Mouse (Mus musculus): Measurements from ENCODE around the gene Ap1s1. TPM values are rescaled to one million over a fixed set of nuclear protein-coding genes. Genes with fewer than 3 reads are reported as not detected.

Gene Ap1s1
- polyA plus RNA-seq, 1 experiment from 2014 or later = 60.7 TPM

- peaks cover 43% of the 10 kb centered on the region for H3K36me3 ChIP-seq (replicated peaks; ENCODE audit: insufficient read depth, low read length)
- H3K27me3 ChIP-seq (ENCODE audit: insufficient read depth, low read length) = no peaks in the 10 kb centered on the region
- no peak overlapping the region for H3K27ac ChIP-seq (ENCODE audit: low read depth)
- no peaks in the 10 kb centered on the region for H3K9me3 ChIP-seq (ENCODE audit: low read length)
- peaks cover 15% of the 10 kb centered on the region for H3K4me1 ChIP-seq (ENCODE audit: insufficient read depth)
- ATAC-seq = no peak
- DNase-seq = no peak
- 78% methylated on average over 10 of the region's 10 CpGs for WGBS (ENCODE audit: insufficient replicate concordance)
- no peak overlapping the region for H3K9ac ChIP-seq (replicated peaks)
- H3K4me2 ChIP-seq (ENCODE audit: low read depth, low read length) = no peak overlapping the region
- TF ChIP-seq CTCF (IDR thresholded peaks at IDR 0.05; ENCODE audit: low read depth) (no peak), EP300 (IDR thresholded peaks at IDR 0.05; ENCODE audit: low read depth) (no peak)
- H3K4me3 ChIP-seq (ENCODE audit: low read depth, low read length) = no peak overlapping the region
Observed at GRCm38 (mm10) chr5:137041442-137041841, 4.5 kb downstream of the Ap1s1 start.

GRCm38 (mm10) chr5:137039453-137039852 is 6.5 kb downstream of the Ap1s1 start:
- WGBS (ENCODE audit: insufficient replicate concordance) = 88% methylated on average over 10 of the region's 10 CpGs
- H3K27me3 ChIP-seq (ENCODE audit: insufficient read depth, low read length) = no peaks in the 10 kb centered on the region
- H3K4me2 ChIP-seq (ENCODE audit: low read depth, low read length) = no peak overlapping the region
- no peaks in the 10 kb centered on the region for H3K9me3 ChIP-seq (ENCODE audit: low read length)
- ATAC-seq (no peak), DNase-seq (no peak)
- no peak overlapping the region for H3K4me3 ChIP-seq (ENCODE audit: low read depth, low read length)
- no peak overlapping the region for H3K27ac ChIP-seq (ENCODE audit: low read depth)
- H3K4me1 ChIP-seq (ENCODE audit: insufficient read depth) = no peaks in the 10 kb centered on the region
- peaks cover 48% of the 10 kb centered on the region for H3K36me3 ChIP-seq (replicated peaks; ENCODE audit: insufficient read depth, low read length)
- H3K9ac ChIP-seq (replicated peaks) = no peak overlapping the region
- TF ChIP-seq EP300 (IDR thresholded peaks at IDR 0.05; ENCODE audit: low read depth) (no peak), CTCF (IDR thresholded peaks at IDR 0.05; ENCODE audit: low read depth) (no peak)

- 85% methylated on average over 13 of the region's 13 CpGs for WGBS (ENCODE audit: insufficient replicate concordance)
- H3K9me3 ChIP-seq (ENCODE audit: low read length) = no peaks in the 10 kb centered on the region
- H3K36me3 ChIP-seq (replicated peaks; ENCODE audit: insufficient read depth, low read length) = peaks cover 34% of the 10 kb centered on the region
- H3K27ac ChIP-seq (ENCODE audit: low read depth) = no peak overlapping the region
- H3K4me2 ChIP-seq (ENCODE audit: low read depth, low read length) = no peak overlapping the region
- DNase-seq (no peak), ATAC-seq (no peak)
- H3K27me3 ChIP-seq (ENCODE audit: insufficient read depth, low read length) = peaks cover 14% of the 10 kb centered on the region
- no peak overlapping the region for H3K4me3 ChIP-seq (ENCODE audit: low read depth, low read length)
- peaks cover 17% of the 10 kb centered on the region for H3K4me1 ChIP-seq (ENCODE audit: insufficient read depth)
- H3K9ac ChIP-seq (replicated peaks) = no peak overlapping the region
- no peak for TF ChIP-seq CTCF (IDR thresholded peaks at IDR 0.05; ENCODE audit: low read depth)
- TF ChIP-seq EP300 (IDR thresholded peaks at IDR 0.05; ENCODE audit: low read depth) = no peak
Observed at GRCm38 (mm10) chr5:137036211-137036610, 9.7 kb downstream of the Ap1s1 start.

- Histone ChIP-seq H3K36me3 (replicated peaks; ENCODE audit: insufficient read depth, low read length) (peaks cover 12% of the 10 kb centered on the region), H3K27me3 (ENCODE audit: insufficient read depth, low read length) (peaks cover 50% of the 10 kb centered on the region), H3K27ac (ENCODE audit: low read depth) (no peak overlapping the region), H3K9me3 (ENCODE audit: low read length) (no peaks in the 10 kb centered on the region), H3K4me3 (ENCODE audit: low read depth, low read length) (peak overlapping the region; percentile 39), H3K4me1 (ENCODE audit: insufficient read depth) (peaks cover 28% of the 10 kb centered on the region), H3K9ac (replicated peaks) (peak overlapping the region; percentile 17; the same call in 1 of the 2 replicates), H3K4me2 (ENCODE audit: low read depth, low read length) (peak overlapping the region; percentile 76)
- ATAC-seq = peak; percentile 89
- no peak for TF ChIP-seq CTCF (IDR thresholded peaks at IDR 0.05; ENCODE audit: low read depth)
- TF ChIP-seq EP300 (IDR thresholded peaks at IDR 0.05; ENCODE audit: low read depth) = no peak
- peak; percentile 97 for DNase-seq
- WGBS (ENCODE audit: insufficient replicate concordance) = under 1% methylated on average over 46 of the region's 49 CpGs
Observed at GRCm38 (mm10) chr5:137032641-137033074, 13.3 kb downstream of the Ap1s1 start.

GRCm38 (mm10) chr5:137032033-137032421 is 13.9 kb downstream of the Ap1s1 start:
- Histone ChIP-seq H3K27ac (ENCODE audit: low read depth) (no peak overlapping the region), H3K4me3 (ENCODE audit: low read depth, low read length) (peak overlapping the region; percentile 39), H3K4me2 (ENCODE audit: low read depth, low read length) (peak overlapping the region; percentile 76), H3K9me3 (ENCODE audit: low read length) (no peaks in the 10 kb centered on the region), H3K36me3 (replicated peaks; ENCODE audit: insufficient read depth, low read length) (peaks cover 7% of the 10 kb centered on the region), H3K27me3 (ENCODE audit: insufficient read depth, low read length) (peaks cover 55% of the 10 kb centered on the region), H3K4me1 (ENCODE audit: insufficient read depth) (peaks cover 28% of the 10 kb centered on the region), H3K9ac (replicated peaks) (no peak overlapping the region)
- under 1% methylated on average over 28 of the region's 33 CpGs for WGBS (ENCODE audit: insufficient replicate concordance)
- ATAC-seq (no peak), DNase-seq (peak; percentile 30)
- TF ChIP-seq CTCF (IDR thresholded peaks at IDR 0.05; ENCODE audit: low read depth) = no peak
- no peak for TF ChIP-seq EP300 (IDR thresholded peaks at IDR 0.05; ENCODE audit: low read depth)

- peak overlapping the region; percentile 39 for H3K4me3 ChIP-seq (ENCODE audit: low read depth, low read length)
- WGBS (ENCODE audit: insufficient replicate concordance) = 3% methylated on average over 78 of the region's 78 CpGs
- H3K27ac ChIP-seq (ENCODE audit: low read depth) = no peak overlapping the region
- H3K9ac ChIP-seq (replicated peaks) = no peak overlapping the region
- H3K27me3 ChIP-seq (ENCODE audit: insufficient read depth, low read length) = peaks cover 61% of the 10 kb centered on the region
- peak; percentile 52 for DNase-seq
- H3K4me2 ChIP-seq (ENCODE audit: low read depth, low read length) = peak overlapping the region; percentile 76
- ATAC-seq = no peak
- H3K9me3 ChIP-seq (ENCODE audit: low read length) = no peaks in the 10 kb centered on the region
- peaks cover 28% of the 10 kb centered on the region for H3K4me1 ChIP-seq (ENCODE audit: insufficient read depth)
- peaks cover 4% of the 10 kb centered on the region for H3K36me3 ChIP-seq (replicated peaks; ENCODE audit: insufficient read depth, low read length)
- no peak for TF ChIP-seq EP300 (IDR thresholded peaks at IDR 0.05; ENCODE audit: low read depth)
- no peak for TF ChIP-seq CTCF (IDR thresholded peaks at IDR 0.05; ENCODE audit: low read depth)
Observed at GRCm38 (mm10) chr5:137031076-137032032, 14.6 kb downstream of the Ap1s1 start.
